Mouse (Mus musculus) olfactory bulb, adult 2 months (tissue): ENCODE measurements around the gene Smu1.

ENCODE experiments used
- CTCF ChIP-seq: fragments of 200-500 bp; IDR thresholded peaks from 2 replicates; pipeline ENCODE4 v1.5.1; 2012; ENCODE audit warnings: low read depth, mild to moderate bottlenecking, low read length, moderate library complexity; ENCODE audit not compliant: insufficient read depth
- POLR2A ChIP-seq: fragments of 200-500 bp; IDR thresholded peaks from 2 replicates; pipeline ENCODE4 v1.6.1; 2012; ENCODE audit warnings: mild to moderate bottlenecking, low read depth, low read length, moderate library complexity; ENCODE audit not compliant: insufficient read depth

DNA sequence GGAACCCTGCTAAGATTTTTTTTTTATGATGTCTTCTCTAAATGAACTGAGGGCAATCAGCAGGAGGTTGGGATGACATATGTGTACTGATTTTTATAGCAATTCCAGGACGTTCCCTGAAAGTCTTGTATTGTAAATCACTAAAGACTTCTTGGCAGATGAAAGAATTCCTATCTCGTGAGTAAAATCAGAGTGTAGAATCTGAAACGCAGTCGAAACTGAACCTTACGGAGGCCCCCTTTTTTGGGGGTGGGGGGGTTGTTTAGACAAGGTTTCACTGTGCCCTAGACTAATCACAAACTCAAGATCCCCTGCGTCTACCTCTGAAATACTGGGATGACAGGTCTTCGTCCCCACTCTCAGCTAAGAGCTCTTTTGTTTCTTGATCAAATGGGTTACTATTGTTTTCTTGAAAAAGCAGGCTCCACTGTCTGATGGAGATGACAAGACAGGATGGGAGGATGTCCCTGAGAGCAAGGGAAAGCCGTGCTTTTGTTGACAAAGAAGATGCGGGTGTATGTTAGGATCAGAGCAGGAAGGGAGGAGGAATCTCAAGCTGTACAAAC, 53.9 kb downstream of the Smu1 start:
- TF ChIP-seq POLR2A (no peak), CTCF (no peak)
